Mouse (Mus musculus) heart, postnatal 14 days (tissue): ENCODE data around the gene Scarb1. TPM values are rescaled to one million over a fixed set of nuclear protein-coding genes. Genes with fewer than 3 reads are reported as not detected.

Experiments used
- DNase-seq, 2 experiments: peaks; one replicate each; pipeline ENCODE4 v3.0.0; 2021 to 2022
- intact Hi-C: fragments of 180-260 bp; cut with DNase I; formaldehyde crosslinking; loops from one replicate; pipeline ENCODE4 v1.15.1; 2025
- total RNA-seq, 2 experiments: library from RNA; stranded (reverse); gene quantifications; 2 replicates each; pipeline ENCODE4 v1.2.3; 2021

The Scarb1 gene
- total RNA-seq, 2 experiments from 2014 or later = 60.1 to 77.5 TPM

GRCm38 (mm10) chr5:125339108-125339751, 1.7 kb downstream of the Scarb1 start:
- DNase-seq = peak; percentile 60 to 64
- intact Hi-C loops = loop anchor here (2.0 kb wide), 1 partner anchor 20 kb away; no protein-coding TSS in a partner anchor

GRCm38 (mm10) chr5:125337526-125337925, 3.4 kb downstream of the Scarb1 start:
- intact Hi-C loops = no loop called here
- DNase-seq = no peak

- DNase-seq = no peak
- intact Hi-C loops = no loop called here
Measured at GRCm38 (mm10) chr5:125337012-125337411, 3.9 kb downstream of the Scarb1 start.

GRCm38 (mm10) chr5:125333009-125333408, 7.9 kb downstream of the Scarb1 start:
- intact Hi-C loops = no loop called here
- peak in 1 of 2 experiments; percentile 44 for DNase-seq

- DNase-seq = no peak
- intact Hi-C loops = no loop called here
Measured at GRCm38 (mm10) chr5:125332333-125332732, 8.6 kb downstream of the Scarb1 start.

- intact Hi-C loops = no loop called here
- DNase-seq = no peak
Measured at GRCm38 (mm10) chr5:125331811-125332210, 9.1 kb downstream of the Scarb1 start.

GRCm38 (mm10) chr5:125331094-125331493, 9.8 kb downstream of the Scarb1 start:
- intact Hi-C loops = no loop called here
- no peak for DNase-seq

- DNase-seq = no peak
- intact Hi-C loops = no loop called here
Measured at GRCm38 (mm10) chr5:125330656-125331055, 10.2 kb downstream of the Scarb1 start.

GRCm38 (mm10) chr5:125330191-125330590, 10.7 kb downstream of the Scarb1 start:
- DNase-seq = no peak
- intact Hi-C loops = no loop called here

- DNase-seq = no peak
- intact Hi-C loops = no loop called here
Measured at GRCm38 (mm10) chr5:125327596-125328385, 13.1 kb downstream of the Scarb1 start.

- DNase-seq = no peak
- intact Hi-C loops = no loop called here
Measured at GRCm38 (mm10) chr5:125326351-125326750, 14.5 kb downstream of the Scarb1 start.

- intact Hi-C loops = no loop called here
- no peak for DNase-seq
Measured at GRCm38 (mm10) chr5:125325931-125326330, 15.0 kb downstream of the Scarb1 start.

GRCm38 (mm10) chr5:125325285-125325684, 15.6 kb downstream of the Scarb1 start:
- DNase-seq = no peak
- intact Hi-C loops = no loop called here

GRCm38 (mm10) chr5:125323939-125324480, 16.9 kb downstream of the Scarb1 start:
- intact Hi-C loops = no loop called here
- DNase-seq = no peak

- intact Hi-C loops = no loop called here
- no peak for DNase-seq
Measured at GRCm38 (mm10) chr5:125323128-125323527, 17.8 kb downstream of the Scarb1 start.

GRCm38 (mm10) chr5:125321836-125322235, 19.1 kb downstream of the Scarb1 start:
- intact Hi-C loops = no loop called here
- DNase-seq = no peak

- intact Hi-C loops = loop anchor here (2.0 kb wide), 1 partner anchor 20 kb away; no protein-coding TSS in a partner anchor
- peak; percentile 64 to 70 for DNase-seq
Measured at GRCm38 (mm10) chr5:125319057-125319800, 21.7 kb downstream of the Scarb1 start.

- intact Hi-C loops = loop anchor here (2.0 kb wide), 1 partner anchor 21 kb away; no protein-coding TSS in a partner anchor
- no peak for DNase-seq
Measured at GRCm38 (mm10) chr5:125317953-125318352, 22.9 kb downstream of the Scarb1 start.

GRCm38 (mm10) chr5:125317296-125317695, 23.6 kb downstream of the Scarb1 start:
- intact Hi-C loops = no loop called here
- DNase-seq = no peak

GRCm38 (mm10) chr5:125316771-125317170, 24.1 kb downstream of the Scarb1 start:
- DNase-seq = no peak
- intact Hi-C loops = no loop called here

GRCm38 (mm10) chr5:125315110-125315509, 25.8 kb downstream of the Scarb1 start:
- intact Hi-C loops = no loop called here
- DNase-seq = no peak
